Mouse (Mus musculus) midbrain, embryonic 13.5 days (tissue): ENCODE data around the gene Cdpf1. TPM values are rescaled to one million over a fixed set of nuclear protein-coding genes. Genes with fewer than 3 reads are reported as not detected.

Source experiments
- polyA plus RNA-seq: library from polyadenylated mRNA; unstranded; fragments of >200 nt; fragmentation: Nextera tagmentation; extraction: Ambion mirVana; gene quantifications from 2 replicates; pipeline ENCODE4 v1.2.1, GENCODE M21; 2015

Gene Cdpf1
- polyA plus RNA-seq, 1 experiment from 2014 or later: 21.2 TPM

Other genes with a start within 250 kb of the Cdpf1 start
- 55.9 and 63.4 TPM in 2 replicates for gene Wnt7b, start 229.2 kb downstream of the Cdpf1 start, polyA plus RNA-seq
- gene Ppara, start 76.7 kb downstream of the Cdpf1 start, polyA plus RNA-seq: 0.54 and 0.96 TPM in 2 replicates
- gene Pkdrej, start 10.0 kb upstream of the Cdpf1 start, polyA plus RNA-seq: 0.03 TPM in 1 of 2 replicates, not detected in the other
- 4.8 and 5.0 TPM in 2 replicates for gene Ttc38, start 20.6 kb upstream of the Cdpf1 start, polyA plus RNA-seq
- 12.8 and 14.9 TPM in 2 replicates for gene Gtse1, start 48.0 kb upstream of the Cdpf1 start, polyA plus RNA-seq
- 48.8 and 53.9 TPM in 2 replicates for gene Trmu, start 67.6 kb upstream of the Cdpf1 start, polyA plus RNA-seq
- gene Celsr1, start 222.1 kb upstream of the Cdpf1 start, polyA plus RNA-seq: 2.0 and 2.7 TPM in 2 replicates
- 31.3 and 34.3 TPM in 2 replicates for gene Gramd4, start 246.0 kb upstream of the Cdpf1 start, polyA plus RNA-seq